In the genomic region with DNA sequence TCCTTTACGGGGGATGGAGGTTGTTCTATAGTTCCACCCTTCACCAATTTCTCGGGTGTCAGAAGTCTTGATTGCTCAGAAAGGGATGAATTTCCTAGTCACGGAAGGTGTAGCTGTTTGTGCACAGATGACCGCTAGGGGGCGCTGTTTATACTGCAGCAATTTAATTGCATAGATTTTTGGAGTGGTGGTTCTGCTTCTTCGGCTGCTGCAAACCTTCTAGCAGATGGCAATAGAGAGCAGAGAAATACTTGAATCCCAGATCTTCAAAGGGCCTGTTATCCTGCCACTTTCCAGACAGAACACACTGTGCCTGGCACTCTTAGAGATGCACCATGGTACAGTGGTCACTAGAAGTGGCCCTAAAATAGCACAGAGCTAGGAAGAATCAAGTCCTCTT, we compare ENCODE assay signal across 8 mouse cellular contexts. TPM values are rescaled to one million over a fixed set of nuclear protein-coding genes. Genes with fewer than 3 reads are reported as not detected.
DNase-seq lines count a peak whose midpoint lies in the region; ATAC-seq lines count a peak whose summit lies in the region.

No protein-coding gene starts in this region.

- no peaks in the 10 kb centered on the region for H3K4me1 ChIP-seq in intestine, embryonic 14.5 days (replicated peaks; ENCODE audit: control insufficient read depth, insufficient read depth, low read length)
- 0 out of 2 replicates have a peak, but pooled peaks cover 3% of the 10 kb centered on the region for H3K4me1 ChIP-seq in intestine, embryonic 16.5 days (ENCODE audit: control insufficient read depth, insufficient read depth, low read length)
- no peaks in the 10 kb centered on the region; the same call in 1 of the 2 replicates for H3K4me1 ChIP-seq in hindbrain, embryonic 16.5 days (ENCODE audit: control insufficient read depth, insufficient read depth, low read depth, low read length)
- H3K4me1 ChIP-seq in neural tube, embryonic 11.5 days (ENCODE audit: control insufficient read depth, insufficient read depth, low read length) = no peaks in the 10 kb centered on the region

- H3K27ac ChIP-seq in intestine, embryonic 14.5 days (ENCODE audit: low read depth) = no peak overlapping the region
- H3K27ac ChIP-seq in intestine, embryonic 16.5 days (ENCODE audit: low read length) = no peak overlapping the region
- H3K27ac ChIP-seq in hindbrain, embryonic 16.5 days (ENCODE audit: low read depth, low read length) = no peak overlapping the region
- H3K27ac ChIP-seq in neural tube, embryonic 11.5 days (ENCODE audit: low read depth, low read length) = no peak overlapping the region

- 16% methylated on average over 6 of the region's 6 CpGs for WGBS in intestine, embryonic 14.5 days
- 14% methylated on average over 6 of the region's 6 CpGs for WGBS in intestine, embryonic 16.5 days
- WGBS in hindbrain, embryonic 16.5 days = 13% methylated on average over 6 of the region's 6 CpGs
- WGBS in neural tube, embryonic 11.5 days = 16% methylated on average over 6 of the region's 6 CpGs

- H3K36me3 ChIP-seq in intestine, embryonic 14.5 days (ENCODE audit: control insufficient read depth, insufficient read depth, low read length) = no peaks in the 10 kb centered on the region
- no peaks in the 10 kb centered on the region for H3K36me3 ChIP-seq in intestine, embryonic 16.5 days (ENCODE audit: control insufficient read depth, insufficient read depth, low read length)
- no peaks in the 10 kb centered on the region for H3K36me3 ChIP-seq in hindbrain, embryonic 16.5 days (ENCODE audit: control insufficient read depth, insufficient read depth, low read length)
- H3K36me3 ChIP-seq in neural tube, embryonic 11.5 days (ENCODE audit: control insufficient read depth, insufficient read depth, low read length) = no peaks in the 10 kb centered on the region

- H3K4me3 ChIP-seq in intestine, embryonic 14.5 days (ENCODE audit: low read depth, low read length) = no peak overlapping the region
- H3K4me3 ChIP-seq in intestine, embryonic 16.5 days (ENCODE audit: low read length) = no peak overlapping the region
- H3K4me3 ChIP-seq in hindbrain, embryonic 16.5 days (ENCODE audit: low read length) = no peak overlapping the region
- H3K4me3 ChIP-seq in neural tube, embryonic 11.5 days (ENCODE audit: low read depth, low read length) = no peak overlapping the region

- no peak for ATAC-seq in intestine, embryonic 14.5 days (replicated peaks; ENCODE audit: low FRiP score, low TSS enrichment, low read depth)
- no peak for ATAC-seq in intestine, embryonic 16.5 days
- 0 out of 2 replicates have a peak, but pooled peaks have one; percentile 54 for ATAC-seq in erythroid progenitor cell, adult 5-6 weeks (replicated peaks; ENCODE audit: low FRiP score, poor library complexity, severe bottlenecking)
- peak; percentile 67; the same call in 1 of the 2 replicates for ATAC-seq in hindbrain, embryonic 16.5 days
- no peak for ATAC-seq in neural tube, embryonic 11.5 days (ENCODE audit: insufficient read depth, low FRiP score, low TSS enrichment)

- H3K27me3 ChIP-seq in intestine, embryonic 14.5 days (replicated peaks; ENCODE audit: control insufficient read depth, insufficient read depth, low read length) = no peaks in the 10 kb centered on the region
- H3K27me3 ChIP-seq in intestine, embryonic 16.5 days (replicated peaks; ENCODE audit: control insufficient read depth, insufficient read depth, low read length) = no peaks in the 10 kb centered on the region
- no peaks in the 10 kb centered on the region for H3K27me3 ChIP-seq in hindbrain, embryonic 16.5 days (replicated peaks; ENCODE audit: control insufficient read depth, insufficient read depth, low read length)
- H3K27me3 ChIP-seq in neural tube, embryonic 11.5 days (ENCODE audit: control insufficient read depth, insufficient read depth, low read length) = no peaks in the 10 kb centered on the region

- H3K9me3 ChIP-seq in intestine, embryonic 14.5 days (ENCODE audit: control insufficient read depth, low read length) = no peaks in the 10 kb centered on the region
- no peaks in the 10 kb centered on the region for H3K9me3 ChIP-seq in intestine, embryonic 16.5 days (ENCODE audit: control insufficient read depth, low read length)
- no peaks in the 10 kb centered on the region for H3K9me3 ChIP-seq in hindbrain, embryonic 16.5 days (ENCODE audit: control insufficient read depth, low read length)
- no peaks in the 10 kb centered on the region for H3K9me3 ChIP-seq in neural tube, embryonic 11.5 days (ENCODE audit: control insufficient read depth, low read length)

- no peak overlapping the region for H3K9ac ChIP-seq in intestine, embryonic 14.5 days (ENCODE audit: low read length)
- H3K9ac ChIP-seq in intestine, embryonic 16.5 days (ENCODE audit: low read depth, low read length) = no peak overlapping the region
- no peak overlapping the region for H3K9ac ChIP-seq in hindbrain, embryonic 16.5 days (ENCODE audit: low read depth, low read length)
- no peak overlapping the region for H3K9ac ChIP-seq in neural tube, embryonic 11.5 days (ENCODE audit: low read length)

- no peak overlapping the region for H3K4me2 ChIP-seq in intestine, embryonic 14.5 days (ENCODE audit: low read length)
- H3K4me2 ChIP-seq in intestine, embryonic 16.5 days (ENCODE audit: low read depth, low read length) = no peak overlapping the region
- H3K4me2 ChIP-seq in hindbrain, embryonic 16.5 days (ENCODE audit: low read length) = no peak overlapping the region
- no peak overlapping the region for H3K4me2 ChIP-seq in neural tube, embryonic 11.5 days (ENCODE audit: low read depth)

- DNase-seq in intestine, embryonic 14.5 days (ENCODE audit: low spot score) = peak; percentile 86
- DNase-seq in brain, adult 2 months (ENCODE audit: low read depth, low spot score) = peak; percentile 91
- peak; percentile 90 to 94 for DNase-seq in left cerebral cortex, postnatal 14 days (ENCODE audit: low spot score in 2 of 2)
- DNase-seq in neural tube, embryonic 11.5 days (ENCODE audit: low spot score) = peak; percentile 64
- peak; percentile 66 for DNase-seq in testis, postnatal 14 days (ENCODE audit: low spot score)

- intact Hi-C loops in left cerebral cortex, postnatal 14 days (cut with DNase I) = loop anchor here (2.0 to 5.0 kb wide), 2 partner anchors 44 to 54 kb away; partner anchors contain the start of gene Herpud1

RNA-seq across cellular contexts. Expression of gene Slc12a3, which starts 14.3 kb away (rescaled TPM):
- polyA plus RNA-seq in intestine, embryonic 14.5 days (2014; fragmentation: Nextera tagmentation; extraction: Ambion mirVana) = 0.05 TPM in 1 of 2 replicates, not detected in the other
- polyA plus RNA-seq in intestine, embryonic 16.5 days (2015; fragmentation: Nextera tagmentation; extraction: Ambion mirVana) = 0.05 and 0.06 TPM in 2 replicates
- total RNA-seq in erythroid progenitor cell, adult 5-6 weeks (2015; ENCODE audit: low replicate concordance) = 0.84 and 4.0 TPM in 2 replicates
- total RNA-seq in erythroid progenitor cell, adult 5-6 weeks (2017; ENCODE audit: low replicate concordance) = 0.90 TPM in 1 of 2 replicates, not detected in the other
- polyA plus RNA-seq in hindbrain, embryonic 16.5 days (2015; fragmentation: Nextera tagmentation; extraction: Ambion mirVana) = 0.11 and 0.21 TPM in 2 replicates
- total RNA-seq in left cerebral cortex, postnatal 14 days (2021) = under 1 TPM; 0.36 to 0.51 TPM
- not detected in 2 replicates for polyA plus RNA-seq in neural tube, embryonic 11.5 days (2014; fragmentation: Nextera tagmentation; extraction: Ambion mirVana)

RNA-seq across cellular contexts. Expression of gene Herpud1, which starts 42.9 kb away (rescaled TPM):
- 77.7 and 97.4 TPM in 2 replicates for polyA plus RNA-seq in intestine, embryonic 14.5 days (2014; fragmentation: Nextera tagmentation; extraction: Ambion mirVana)
- 163 and 188 TPM in 2 replicates for polyA plus RNA-seq in intestine, embryonic 16.5 days (2015; fragmentation: Nextera tagmentation; extraction: Ambion mirVana)
- total RNA-seq in erythroid progenitor cell, adult 5-6 weeks (2015; ENCODE audit: low replicate concordance) = 54.1 and 64.2 TPM in 2 replicates
- total RNA-seq in erythroid progenitor cell, adult 5-6 weeks (2017; ENCODE audit: low replicate concordance) = 27.3 and 59.2 TPM in 2 replicates
- 71.3 and 77.9 TPM in 2 replicates for polyA plus RNA-seq in hindbrain, embryonic 16.5 days (2015; fragmentation: Nextera tagmentation; extraction: Ambion mirVana)
- 10 to 100 TPM; 48.8 to 60.8 TPM for total RNA-seq in left cerebral cortex, postnatal 14 days (2021)
- polyA plus RNA-seq in neural tube, embryonic 11.5 days (2014; fragmentation: Nextera tagmentation; extraction: Ambion mirVana) = 58.4 and 59.3 TPM in 2 replicates

Comparison
In these comparisons a context has a peak if more than half of its experiments do, and no peak if none do; other contexts are left out.
1. ATAC-seq: peak in erythroid progenitor cell, adult 5-6 weeks (single experiment) and hindbrain, embryonic 16.5 days (single experiment); none in intestine, embryonic 14.5 days (single experiment), intestine, embryonic 16.5 days (single experiment) and neural tube, embryonic 11.5 days (single experiment).
2. Peak in every context shown above with its lines, with median percentiles within 50 percentile points of each other: DNase-seq.